Mouse (Mus musculus) forebrain, embryonic 16.5 days (tissue): ENCODE measurements at regions not wholly inside any gene's neighbourhood (a gene's known extent, or its start where the extent isn't known, plus 50 kb on each side); places are given as distances from the start of the nearest gene placed in this dataset.
"Not testable (repeated sequence)": the region's sequence is repeated elsewhere in the genome, so short reads cannot be mapped to it uniquely, and the experiment has no call there.

Experiments
- ATAC-seq: fragments of 200-750 bp; cut with Nextera tagmentation; 2 replicates; pipeline ENCODE4 v1.8.0; 2017; ENCODE audit warnings: mild to moderate bottlenecking, moderate library complexity
- H3K27ac ChIP-seq: fragments of 300-500 bp; sonication (generic); 2 replicates; pipeline ENCODE4 v1.5.1; 2014; ENCODE audit warnings: low read length, control low read depth
- H3K27me3 ChIP-seq: fragments of 300-500 bp; sonication (generic); replicated peaks from 2 replicates; pipeline ENCODE4 v1.6.1; 2014; ENCODE audit warnings: low read length; ENCODE audit not compliant: control insufficient read depth, insufficient read depth
- H3K36me3 ChIP-seq: fragments of 300-500 bp; sonication (generic); 2 replicates; pipeline ENCODE4 v1.6.1; 2014; ENCODE audit not compliant: control insufficient read depth, insufficient read depth
- H3K4me1 ChIP-seq: fragments of 300-500 bp; sonication (generic); replicated peaks from 2 replicates; pipeline ENCODE4 v1.6.1; 2014; ENCODE audit warnings: low read length; ENCODE audit not compliant: control insufficient read depth, insufficient read depth
- H3K4me2 ChIP-seq: fragments of 300-500 bp; sonication (generic); 2 replicates; pipeline ENCODE4 v1.6.1; 2014; ENCODE audit warnings: mild to moderate bottlenecking, low read length, control low read depth
- H3K4me3 ChIP-seq: fragments of 300-500 bp; sonication (generic); replicated peaks from 2 replicates; pipeline ENCODE4 v1.5.1; 2014; ENCODE audit warnings: mild to moderate bottlenecking, low read length, control low read depth
- H3K9ac ChIP-seq: fragments of 300-500 bp; sonication (generic); replicated peaks from 2 replicates; pipeline ENCODE4 v1.6.1; 2014; ENCODE audit warnings: low read depth, low read length, control low read depth
- H3K9me3 ChIP-seq: fragments of 300-500 bp; sonication (generic); 2 replicates; pipeline ENCODE4 v1.6.1; 2016; ENCODE audit warnings: low read length; ENCODE audit not compliant: control insufficient read depth
- WGBS: fragments of 180-500 bp; shearing (Covaris S2); extraction: QIAGEN DNeasy Blood & Tissue Kit; methylation state at CpG from one replicate; pipeline ENCODE4 v1.1.7; 2014; 5-methylcytosine and 5-hydroxymethylcytosine counted together

GRCm38 (mm10) chr13:5696377-5696776 is 164.9 kb upstream of the Klf6 start:
- Histone ChIP-seq H3K36me3 (no peaks in the 10 kb centered on the region), H3K27me3 (no peaks in the 10 kb centered on the region), H3K4me3 (no peak overlapping the region), H3K27ac (no peak overlapping the region), H3K9ac (no peak overlapping the region), H3K4me2 (no peak overlapping the region), H3K9me3 (0 out of 2 replicates have a peak, but pooled peaks cover 2% of the 10 kb centered on the region), H3K4me1 (no peaks in the 10 kb centered on the region)
- WGBS: 8% methylated on average over 2 of the region's 2 CpGs
- ATAC-seq: no peak

DNA sequence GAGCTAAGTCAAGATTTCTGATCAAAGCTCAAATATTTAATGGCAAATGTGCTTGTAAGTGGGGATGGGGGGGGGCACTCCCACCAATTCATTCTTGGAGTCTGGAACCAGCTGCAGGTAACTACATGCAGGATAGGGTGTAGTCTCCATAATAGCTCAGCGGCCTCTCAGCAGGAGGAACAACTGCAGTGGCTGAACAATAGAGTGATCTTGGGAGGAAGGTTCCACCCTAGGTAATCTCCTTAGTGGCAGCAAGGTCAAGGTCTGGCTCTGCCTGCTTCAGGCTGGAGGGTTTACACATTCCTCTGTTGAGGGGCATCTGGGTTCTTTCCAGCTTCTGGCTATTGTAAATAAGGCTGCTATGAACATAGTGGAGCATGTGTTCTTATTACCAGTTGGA is 164.0 kb upstream of the Klf6 start:
- H3K4me2 ChIP-seq, H3K36me3 ChIP-seq, H3K9me3 ChIP-seq, H3K27me3 ChIP-seq, H3K9ac ChIP-seq, H3K4me1 ChIP-seq, H3K27ac ChIP-seq, ATAC-seq, H3K4me3 ChIP-seq: not testable (repeated sequence)
- WGBS: 36% methylated on average over 1 of the region's 1 CpGs

GRCm38 (mm10) chr13:5702071-5702470 is 159.2 kb upstream of the Klf6 start:
- Histone ChIP-seq H3K9ac (no peak overlapping the region), H3K27ac (no peak overlapping the region), H3K4me3 (no peak overlapping the region), H3K36me3 (no peaks in the 10 kb centered on the region), H3K9me3 (no peaks in the 10 kb centered on the region), H3K4me1 (no peaks in the 10 kb centered on the region), H3K4me2 (no peak overlapping the region), H3K27me3 (no peaks in the 10 kb centered on the region)
- 78% methylated on average over 3 of the region's 3 CpGs for WGBS
- ATAC-seq: no peak

GRCm38 (mm10) chr13:5704991-5705390 is 156.3 kb upstream of the Klf6 start:
- H3K4me1 ChIP-seq: no peaks in the 10 kb centered on the region
- no peak overlapping the region for H3K27ac ChIP-seq
- H3K9me3 ChIP-seq: no peaks in the 10 kb centered on the region
- H3K27me3 ChIP-seq: no peaks in the 10 kb centered on the region
- H3K4me3 ChIP-seq: no peak overlapping the region
- H3K9ac ChIP-seq: no peak overlapping the region
- ATAC-seq: no peak
- no peak overlapping the region for H3K4me2 ChIP-seq
- no peaks in the 10 kb centered on the region for H3K36me3 ChIP-seq

- Histone ChIP-seq H3K9me3 (no peaks in the 10 kb centered on the region), H3K36me3 (no peaks in the 10 kb centered on the region), H3K27me3 (no peaks in the 10 kb centered on the region), H3K4me3 (no peak overlapping the region), H3K4me2 (no peak overlapping the region), H3K27ac (no peak overlapping the region), H3K4me1 (no peaks in the 10 kb centered on the region; the same call in 1 of the 2 replicates), H3K9ac (no peak overlapping the region)
- ATAC-seq: no peak
- 86% methylated on average over 1 of the region's 1 CpGs for WGBS
Observed at GRCm38 (mm10) chr13:5711646-5712045, 149.6 kb upstream of the Klf6 start.

- ATAC-seq: peak; percentile 70
- H3K4me1 ChIP-seq: no peaks in the 10 kb centered on the region; the same call in 1 of the 2 replicates
- H3K4me3 ChIP-seq: no peak overlapping the region
- no peak overlapping the region for H3K9ac ChIP-seq
- H3K9me3 ChIP-seq: no peaks in the 10 kb centered on the region
- H3K27ac ChIP-seq: no peak overlapping the region
- H3K4me2 ChIP-seq: no peak overlapping the region
- WGBS: 55% methylated on average over 6 of the region's 6 CpGs
- no peaks in the 10 kb centered on the region for H3K36me3 ChIP-seq
- H3K27me3 ChIP-seq: no peaks in the 10 kb centered on the region
Observed at GRCm38 (mm10) chr13:5713195-5713863, 148.0 kb upstream of the Klf6 start.

DNA sequence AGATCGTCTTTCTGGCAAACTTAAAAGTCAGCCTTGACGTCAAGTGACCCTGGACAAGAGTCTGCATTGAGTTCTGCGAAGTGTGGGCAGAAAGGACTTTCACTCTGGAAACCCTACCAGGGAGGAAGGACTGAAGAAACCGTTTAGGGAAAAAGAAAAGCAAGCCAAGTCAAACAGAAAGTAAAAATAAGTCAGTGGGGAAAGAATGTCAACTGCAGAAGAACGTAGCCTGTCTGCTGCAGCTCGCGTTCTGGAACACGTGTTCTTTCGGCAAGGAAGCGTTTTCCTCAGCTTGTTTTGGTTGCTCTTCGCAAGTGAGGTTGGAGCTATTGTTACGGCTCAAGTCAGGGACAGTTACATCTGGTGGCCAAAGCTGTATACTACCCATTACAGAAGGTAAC is 147.1 kb upstream of the Klf6 start:
- Histone ChIP-seq H3K9ac (no peak overlapping the region), H3K4me1 (no peaks in the 10 kb centered on the region; the same call in 1 of the 2 replicates), H3K27ac (no peak overlapping the region), H3K36me3 (no peaks in the 10 kb centered on the region), H3K4me3 (no peak overlapping the region), H3K9me3 (no peaks in the 10 kb centered on the region), H3K27me3 (no peaks in the 10 kb centered on the region), H3K4me2 (no peak overlapping the region)
- WGBS: 82% methylated on average over 12 of the region's 12 CpGs
- no peak for ATAC-seq

DNA sequence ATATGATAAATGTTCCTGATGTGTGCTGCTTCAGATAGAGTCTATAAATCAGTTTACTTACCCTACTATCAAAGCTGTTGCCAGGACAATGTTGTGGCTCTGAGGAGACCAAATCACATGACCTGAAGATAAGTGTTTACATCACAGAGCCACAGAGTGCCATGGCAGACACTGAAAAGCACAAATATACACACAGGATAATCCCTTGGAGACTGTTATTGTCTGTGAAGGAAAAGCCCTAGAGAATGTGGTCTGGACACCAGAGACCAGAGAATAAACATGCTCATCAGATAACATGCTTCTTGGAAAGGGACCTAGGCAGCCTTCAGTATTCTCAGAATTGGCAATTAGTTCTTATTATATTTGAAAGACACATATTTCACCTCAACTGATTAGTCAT is 146.5 kb upstream of the Klf6 start:
- H3K9me3 ChIP-seq: no peaks in the 10 kb centered on the region
- H3K27me3 ChIP-seq: no peaks in the 10 kb centered on the region
- no peaks in the 10 kb centered on the region for H3K36me3 ChIP-seq
- H3K4me2 ChIP-seq: no peak overlapping the region
- H3K4me3 ChIP-seq: no peak overlapping the region
- no peak for ATAC-seq
- H3K4me1 ChIP-seq: no peaks in the 10 kb centered on the region; the same call in 1 of the 2 replicates
- H3K9ac ChIP-seq: no peak overlapping the region
- H3K27ac ChIP-seq: no peak overlapping the region

- no peak overlapping the region for H3K27ac ChIP-seq
- WGBS: 91% methylated on average over 3 of the region's 3 CpGs
- H3K27me3 ChIP-seq: no peaks in the 10 kb centered on the region
- H3K4me1 ChIP-seq: no peaks in the 10 kb centered on the region; the same call in 1 of the 2 replicates
- no peaks in the 10 kb centered on the region for H3K36me3 ChIP-seq
- no peaks in the 10 kb centered on the region for H3K9me3 ChIP-seq
- no peak overlapping the region for H3K4me3 ChIP-seq
- no peak for ATAC-seq
- H3K9ac ChIP-seq: no peak overlapping the region
- H3K4me2 ChIP-seq: no peak overlapping the region
Observed at GRCm38 (mm10) chr13:5716749-5717148, 144.5 kb upstream of the Klf6 start.

- Histone ChIP-seq H3K4me3 (no peak overlapping the region), H3K27me3 (no peaks in the 10 kb centered on the region), H3K4me2 (no peak overlapping the region), H3K9ac (no peak overlapping the region), H3K4me1 (no peaks in the 10 kb centered on the region), H3K9me3 (no peaks in the 10 kb centered on the region), H3K27ac (no peak overlapping the region), H3K36me3 (no peaks in the 10 kb centered on the region)
- 89% methylated on average over 2 of the region's 2 CpGs for WGBS
- ATAC-seq: no peak
Observed at GRCm38 (mm10) chr13:5723319-5723718, 138.0 kb upstream of the Klf6 start.
